Comparison of ENCODE assay signal across 10 mouse cellular contexts in genomic region chr8:109359396-109360051, GRCm38 (mm10).
DNase-seq lines count a peak whose midpoint lies in the region; ATAC-seq and TF ChIP-seq lines count a peak whose summit lies in the region.
"Had no signal": no experiment of that assay in that cellular context is flagged by ENCODE, and none has a peak within 500 bp of the region (broad histone marks: within the 10 kb centered on the region; RNA-seq: fewer than 3 reads in every experiment).

No protein-coding gene starts in this region.

- no peaks in the 10 kb centered on the region for H3K9me3 ChIP-seq in kidney, embryonic 14.5 days (ENCODE audit: control insufficient read depth, low read length)
- no peaks in the 10 kb centered on the region for H3K9me3 ChIP-seq in forebrain, postnatal 0 days (ENCODE audit: low read length)
- no peaks in the 10 kb centered on the region for H3K9me3 ChIP-seq in midbrain, embryonic 16.5 days (replicated peaks; ENCODE audit: control insufficient read depth, low read length, poor library complexity, severe bottlenecking)

- WGBS in kidney, embryonic 14.5 days: 38% methylated on average over 16 of the region's 16 CpGs
- 8% methylated on average over 16 of the region's 16 CpGs for WGBS in forebrain, postnatal 0 days
- WGBS in midbrain, embryonic 16.5 days: 6% methylated on average over 16 of the region's 16 CpGs

- no peak overlapping the region for H3K9ac ChIP-seq in kidney, embryonic 14.5 days (ENCODE audit: low read depth, low read length)
- H3K9ac ChIP-seq in forebrain, postnatal 0 days: peak overlapping the region; percentile 66
- peak overlapping the region; percentile 55 for H3K9ac ChIP-seq in midbrain, embryonic 16.5 days (ENCODE audit: low read depth, low read length)

- no peak for TF ChIP-seq CTCF in forebrain, postnatal 0 days (IDR thresholded peaks at IDR 0.05; ENCODE audit: low read depth)

- ATAC-seq in kidney, embryonic 14.5 days (ENCODE audit: low FRiP score, low TSS enrichment): 0 out of 2 replicates have a peak, but pooled peaks have one; percentile 42
- peak; percentile 79 for ATAC-seq in forebrain, postnatal 0 days
- peak; percentile 56; the same call in 1 of the 2 replicates for ATAC-seq in midbrain, embryonic 16.5 days
- no peak for ATAC-seq in CD4-positive, CD25-positive, alpha-beta regulatory T cell, adult 4 months

- H3K27ac ChIP-seq in kidney, embryonic 14.5 days (ENCODE audit: low read depth, low read length): no peak overlapping the region
- H3K27ac ChIP-seq in forebrain, postnatal 0 days (ENCODE audit: low read depth, low read length): peak overlapping the region; percentile 88
- H3K27ac ChIP-seq in midbrain, embryonic 16.5 days (ENCODE audit: low read length): peak overlapping the region; percentile 97

- peaks cover 6% of the 10 kb centered on the region; the same call in 1 of the 2 replicates for H3K4me1 ChIP-seq in kidney, embryonic 14.5 days (ENCODE audit: control insufficient read depth, insufficient read depth, low read length)
- peaks cover 16% of the 10 kb centered on the region for H3K4me1 ChIP-seq in forebrain, postnatal 0 days (ENCODE audit: insufficient read depth)
- H3K4me1 ChIP-seq in midbrain, embryonic 16.5 days (ENCODE audit: control insufficient read depth, insufficient read depth, low read length): peaks cover 27% of the 10 kb centered on the region

- H3K4me2 ChIP-seq in kidney, embryonic 14.5 days (replicated peaks; ENCODE audit: low read depth, low read length): peak overlapping the region; percentile 31
- peak overlapping the region; percentile 52 for H3K4me2 ChIP-seq in forebrain, postnatal 0 days (ENCODE audit: low read depth)
- H3K4me2 ChIP-seq in midbrain, embryonic 16.5 days (ENCODE audit: low read length): peak overlapping the region; percentile 65

- H3K36me3 ChIP-seq in kidney, embryonic 14.5 days (ENCODE audit: control insufficient read depth, insufficient read depth, low read length): no peaks in the 10 kb centered on the region
- H3K36me3 ChIP-seq in forebrain, postnatal 0 days (ENCODE audit: insufficient read depth): no peaks in the 10 kb centered on the region
- H3K36me3 ChIP-seq in midbrain, embryonic 16.5 days (ENCODE audit: control insufficient read depth, insufficient read depth, low read length): no peaks in the 10 kb centered on the region

- no peaks in the 10 kb centered on the region for H3K27me3 ChIP-seq in kidney, embryonic 14.5 days (ENCODE audit: control insufficient read depth, insufficient read depth, low read length)
- no peaks in the 10 kb centered on the region for H3K27me3 ChIP-seq in forebrain, postnatal 0 days (ENCODE audit: insufficient read depth, low read length)
- no peaks in the 10 kb centered on the region for H3K27me3 ChIP-seq in midbrain, embryonic 16.5 days (ENCODE audit: control insufficient read depth, insufficient read depth, low read depth, low read length)

- peak overlapping the region; percentile 9; the same call in 1 of the 2 replicates for H3K4me3 ChIP-seq in kidney, embryonic 14.5 days (ENCODE audit: low read length)
- H3K4me3 ChIP-seq in forebrain, postnatal 0 days (ENCODE audit: low read depth, low read length): no peak overlapping the region
- 0 out of 2 replicates have a peak overlapping the region, but pooled peaks have one; percentile 1 for H3K4me3 ChIP-seq in midbrain, embryonic 16.5 days (ENCODE audit: low read depth, low read length)

- no peak for DNase-seq in kidney, postnatal 10 days
- DNase-seq in embryo, embryonic 10.5 days (ENCODE audit: low spot score): peak; percentile 55
- DNase-seq in forebrain, postnatal 0 days: no peak
- DNase-seq in spleen, postnatal 4 days (ENCODE audit: low spot score in 2 of 2): no peak
- no peak for DNase-seq in urinary bladder, adult 2 months (ENCODE audit: low spot score)
- DNase-seq: adrenal gland, postnatal 25 days; thymus, postnatal 14 days had no signal
